Mouse (Mus musculus) liver, postnatal 0 days (tissue): Measurements from ENCODE around the gene Entpd4b. TPM values are rescaled to one million over a fixed set of nuclear protein-coding genes. Genes with fewer than 3 reads are reported as not detected.
"Not testable (repeated sequence)": the region's sequence is repeated elsewhere in the genome, so short reads cannot be mapped to it uniquely, and the experiment has no call there.

Experiments used
- ATAC-seq: fragments of 200-750 bp; cut with Nextera tagmentation; 2 replicates; pipeline ENCODE4 v1.8.0; 2017; ENCODE audit warnings: mild to moderate bottlenecking, moderate library complexity
- DNase-seq: peaks from one replicate; pipeline ENCODE4 v3.0.0-alpha.2; 2016
- H3K27ac ChIP-seq: fragments of 300-500 bp; sonication (generic); 2 replicates; pipeline ENCODE4 v1.5.1; 2014; ENCODE audit warnings: antibody characterized with exemption, moderate library complexity, mild to moderate bottlenecking, low read depth
- H3K27me3 ChIP-seq: fragments of 300-500 bp; sonication (generic); 2 replicates; pipeline ENCODE4 v1.6.1; 2014; ENCODE audit warnings: low read length, control low read depth, mixed read lengths; ENCODE audit not compliant: insufficient read depth
- H3K36me3 ChIP-seq: fragments of 300-500 bp; sonication (generic); replicated peaks from 2 replicates; pipeline ENCODE4 v1.6.1; 2014; ENCODE audit warnings: mild to moderate bottlenecking, control low read depth, low read length, moderate library complexity, mixed read lengths; ENCODE audit not compliant: insufficient read depth
- H3K4me1 ChIP-seq: fragments of 300-500 bp; sonication (generic); 2 replicates; pipeline ENCODE4 v1.6.1; 2014; ENCODE audit warnings: antibody characterized with exemption, mild to moderate bottlenecking, control low read depth; ENCODE audit not compliant: insufficient read depth
- H3K4me2 ChIP-seq: fragments of 300-500 bp; sonication (generic); 2 replicates; pipeline ENCODE4 v1.6.1; 2014; ENCODE audit warnings: low read depth, mild to moderate bottlenecking, low read length, moderate library complexity, mixed read lengths
- H3K4me3 ChIP-seq: fragments of 300-500 bp; sonication (generic); 2 replicates; pipeline ENCODE4 v1.5.1; 2014; ENCODE audit warnings: low read depth, low read length
- H3K9ac ChIP-seq: fragments of 300-500 bp; sonication (generic); replicated peaks from 2 replicates; pipeline ENCODE4 v1.6.1; 2014; ENCODE audit warnings: mild to moderate bottlenecking, moderate library complexity
- H3K9me3 ChIP-seq: fragments of 300-500 bp; sonication (generic); 2 replicates; pipeline ENCODE4 v1.6.1; 2016; ENCODE audit warnings: mild to moderate bottlenecking, control low read depth, low read length, mixed read lengths
- WGBS: fragments of 180-500 bp; shearing (Covaris S2); extraction: QIAGEN DNeasy Blood & Tissue Kit; methylation state at CpG from one replicate; pipeline ENCODE4 v1.1.7; 2014; ENCODE audit not compliant: insufficient replicate concordance; 5-methylcytosine and 5-hydroxymethylcytosine counted together
- polyA plus RNA-seq: library from polyadenylated mRNA; unstranded; fragments of >200 nt; fragmentation: Nextera tagmentation; extraction: Ambion mirVana; gene quantifications from 2 replicates; pipeline ENCODE4 v1.2.1, GENCODE M21; 2015

Gene Entpd4b
- 4.2 and 4.7 TPM in 2 replicates for polyA plus RNA-seq

DNA sequence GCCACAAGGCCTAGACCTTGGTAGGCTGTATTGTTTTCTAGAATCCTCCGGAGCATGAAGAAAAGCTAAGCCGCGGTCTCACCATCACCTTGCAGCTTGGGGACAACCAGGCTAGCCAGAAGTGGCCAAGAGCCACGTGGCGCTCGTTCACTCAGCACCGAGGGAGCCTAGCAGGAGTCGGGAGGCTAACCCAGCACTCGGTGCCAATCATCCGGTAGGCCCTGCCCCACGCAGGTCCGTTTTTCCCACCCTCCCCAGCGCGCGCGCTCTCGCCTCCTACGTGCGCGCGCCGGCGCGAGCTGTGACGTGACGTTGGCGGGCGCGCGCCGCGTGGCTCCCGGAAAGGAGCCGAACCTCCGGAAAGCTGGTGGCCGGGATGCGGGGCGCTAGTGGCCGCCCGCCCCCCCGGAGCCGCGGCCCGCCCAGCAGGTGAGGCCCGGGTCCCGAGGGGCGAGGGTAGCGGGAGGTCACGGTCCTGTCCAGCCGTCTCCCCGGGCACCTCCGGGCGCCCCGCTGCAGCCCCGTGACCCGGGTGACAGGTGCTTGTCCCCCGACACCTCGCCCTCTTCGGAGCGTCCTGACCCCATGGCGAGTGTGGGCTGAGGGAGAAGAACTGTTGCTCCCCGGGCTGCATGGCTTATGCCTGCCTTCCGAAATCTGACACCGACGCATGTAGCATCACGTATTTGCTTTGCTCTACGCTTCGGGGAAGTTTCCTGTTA, at the start of gene Entpd4b:
Gene Entpd4b (plus strand): TSS at position 315 of the 722 bp plus-strand sequence.
- ATAC-seq = peak; percentile 99
- not testable (repeated sequence) for H3K9me3 ChIP-seq, H3K4me3 ChIP-seq, DNase-seq, H3K4me2 ChIP-seq, H3K27ac ChIP-seq, H3K9ac ChIP-seq, H3K27me3 ChIP-seq, H3K36me3 ChIP-seq, H3K4me1 ChIP-seq
- WGBS = no CpG with 5 or more reads among the region's 68 CpGs

DNA sequence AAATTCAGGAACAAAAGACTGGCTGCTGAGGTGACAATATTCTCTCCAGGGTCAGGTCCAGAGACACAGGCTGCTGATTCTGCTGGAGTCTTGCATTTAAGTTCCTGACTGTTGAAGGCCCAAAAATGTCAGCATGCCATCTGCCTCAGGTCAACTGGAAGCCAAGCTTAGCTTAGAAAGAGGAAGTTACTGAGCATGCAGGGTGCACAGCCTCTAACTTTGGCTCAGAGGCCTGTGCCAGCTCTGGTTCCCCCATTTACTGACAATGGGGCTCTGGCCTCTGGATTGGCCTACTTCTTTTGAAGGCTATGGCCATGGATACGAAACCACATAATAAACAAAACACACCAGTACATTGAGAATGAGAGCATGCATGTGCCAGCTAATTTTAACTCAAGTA, 48.2 kb upstream of the Entpd4b start:
- not testable (repeated sequence) for H3K36me3 ChIP-seq, ATAC-seq, H3K27me3 ChIP-seq, H3K4me2 ChIP-seq, H3K9me3 ChIP-seq, DNase-seq, H3K4me3 ChIP-seq, H3K9ac ChIP-seq, H3K27ac ChIP-seq, H3K4me1 ChIP-seq
- no CpG with 5 or more reads among the region's 1 CpGs for WGBS

DNA sequence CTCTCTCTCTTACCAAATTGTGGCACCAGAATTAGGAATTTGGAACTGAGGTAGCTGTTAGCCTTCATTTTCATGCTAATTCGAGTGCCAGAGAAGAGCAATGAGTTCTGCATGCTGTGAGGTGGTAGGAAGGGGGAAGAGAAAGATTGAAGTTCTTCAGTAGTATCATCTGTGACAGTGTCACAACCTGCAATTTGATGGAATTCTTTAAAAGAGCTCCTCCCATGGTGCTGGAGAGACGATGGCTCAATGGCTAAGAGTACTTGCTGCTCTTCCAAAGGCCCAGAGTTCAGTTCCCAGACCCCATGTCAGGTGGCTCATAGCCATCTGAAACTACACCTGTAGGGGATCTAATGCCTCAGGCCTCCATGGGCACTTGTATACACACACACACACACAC, 42.8 kb upstream of the Entpd4b start, which contains the start of gene Gm27179:
Gene Gm27179 (minus strand): TSS at position 101 of the 400 bp plus-strand sequence.
- H3K9me3 ChIP-seq, H3K4me3 ChIP-seq, H3K4me2 ChIP-seq, H3K4me1 ChIP-seq, DNase-seq, ATAC-seq, H3K9ac ChIP-seq, H3K36me3 ChIP-seq, H3K27me3 ChIP-seq, H3K27ac ChIP-seq: not testable (repeated sequence)
- WGBS = no CpG with 5 or more reads among the region's 2 CpGs

DNA sequence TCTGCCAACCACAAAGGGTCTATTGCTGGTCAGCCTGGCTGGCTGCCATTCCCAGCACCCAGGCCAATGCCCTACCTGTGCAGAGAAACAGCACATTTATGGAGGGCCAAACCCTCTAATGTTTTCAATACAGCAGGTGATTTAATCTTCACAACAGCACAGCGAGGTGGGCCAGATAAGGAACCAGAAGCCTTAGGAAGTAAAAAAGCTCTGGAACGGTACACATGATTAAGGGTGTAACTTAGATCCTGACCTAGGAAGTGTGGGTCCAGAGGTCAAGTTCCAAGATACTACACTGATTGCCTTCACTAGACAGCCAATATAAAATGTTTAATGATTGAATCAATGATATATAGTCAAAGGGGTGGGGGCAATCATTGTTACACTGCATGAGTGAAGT, 34.4 kb upstream of the Entpd4b start:
- H3K4me3 ChIP-seq, H3K36me3 ChIP-seq, H3K4me1 ChIP-seq, H3K9me3 ChIP-seq, H3K27me3 ChIP-seq, H3K9ac ChIP-seq, H3K4me2 ChIP-seq, ATAC-seq, DNase-seq, H3K27ac ChIP-seq: not testable (repeated sequence)
- no CpG with 5 or more reads among the region's 2 CpGs for WGBS

DNA sequence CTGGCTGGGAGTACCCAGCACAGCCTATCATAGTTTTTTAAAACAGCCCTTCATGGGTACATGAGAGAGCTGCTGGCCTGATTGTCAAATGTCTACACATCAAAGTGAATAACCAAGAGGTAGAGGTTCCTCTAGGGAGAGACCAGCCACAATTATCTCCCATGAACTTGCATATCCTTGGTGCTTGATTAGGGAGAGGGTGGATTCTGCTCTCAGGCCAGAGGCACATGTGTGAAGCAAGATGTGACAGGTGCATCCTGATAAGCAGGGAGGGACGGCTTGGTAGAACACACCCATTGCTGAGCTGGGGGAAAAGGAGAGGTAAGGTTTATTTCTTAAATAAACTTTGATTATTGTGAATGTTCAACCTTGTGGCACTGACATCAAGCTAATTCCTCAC, 32.2 kb upstream of the Entpd4b start:
- H3K27ac ChIP-seq, H3K9ac ChIP-seq, H3K4me2 ChIP-seq, DNase-seq, H3K27me3 ChIP-seq, H3K36me3 ChIP-seq, H3K4me3 ChIP-seq, H3K9me3 ChIP-seq, H3K4me1 ChIP-seq: not testable (repeated sequence)
- no CpG with 5 or more reads among the region's 1 CpGs for WGBS
- peak; percentile 99 for ATAC-seq

DNA sequence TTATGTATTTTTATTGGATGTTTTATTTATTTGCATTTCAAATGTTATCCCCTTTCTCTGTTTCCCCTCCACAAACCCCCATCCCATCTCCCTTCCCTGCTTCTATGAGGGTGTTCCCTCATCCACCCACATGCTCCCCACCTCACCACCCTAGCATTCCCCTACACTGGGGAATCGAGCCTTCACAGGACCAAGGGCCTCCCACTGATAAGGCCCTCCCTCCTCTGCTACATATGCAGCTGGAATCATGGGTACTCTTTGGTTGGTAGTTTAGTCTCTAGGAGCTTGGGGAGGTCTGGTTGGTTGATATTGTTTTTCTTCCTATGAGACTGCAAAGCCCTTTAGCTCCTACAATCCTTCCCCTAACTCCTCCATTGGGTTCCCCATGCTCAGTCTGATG, 29.0 kb upstream of the Entpd4b start:
- not testable (repeated sequence) for H3K9ac ChIP-seq, H3K4me3 ChIP-seq, H3K36me3 ChIP-seq, H3K27ac ChIP-seq, DNase-seq, H3K9me3 ChIP-seq, H3K4me2 ChIP-seq, H3K4me1 ChIP-seq, H3K27me3 ChIP-seq
- WGBS = no CpG with 5 or more reads among the region's 1 CpGs
- peak; percentile 52 for ATAC-seq

DNA sequence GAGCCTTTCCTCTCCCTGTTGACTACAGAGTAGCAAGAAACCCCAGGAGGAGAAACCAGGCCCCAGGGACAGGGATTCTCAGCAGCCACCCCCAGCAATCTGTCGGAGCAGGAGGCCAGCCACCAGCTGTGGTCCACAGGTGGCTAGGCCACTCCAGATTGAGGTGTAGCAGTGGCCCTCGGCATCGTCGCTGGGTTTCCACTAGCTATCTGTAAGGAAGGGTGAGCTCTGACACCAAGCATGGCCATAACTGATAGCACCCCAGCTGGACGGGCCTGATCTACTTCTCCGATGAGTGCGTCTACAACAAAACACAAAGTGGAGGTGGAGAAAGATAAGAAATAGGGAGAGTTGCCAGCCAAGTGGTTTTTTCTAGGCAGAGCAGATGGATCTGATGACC, 18.7 kb upstream of the Entpd4b start:
- peak; percentile 86 for ATAC-seq
- not testable (repeated sequence) for H3K9ac ChIP-seq, H3K9me3 ChIP-seq, H3K4me2 ChIP-seq, H3K4me1 ChIP-seq, H3K27ac ChIP-seq, DNase-seq, H3K27me3 ChIP-seq, H3K36me3 ChIP-seq, H3K4me3 ChIP-seq
- no CpG with 5 or more reads among the region's 7 CpGs for WGBS

DNA sequence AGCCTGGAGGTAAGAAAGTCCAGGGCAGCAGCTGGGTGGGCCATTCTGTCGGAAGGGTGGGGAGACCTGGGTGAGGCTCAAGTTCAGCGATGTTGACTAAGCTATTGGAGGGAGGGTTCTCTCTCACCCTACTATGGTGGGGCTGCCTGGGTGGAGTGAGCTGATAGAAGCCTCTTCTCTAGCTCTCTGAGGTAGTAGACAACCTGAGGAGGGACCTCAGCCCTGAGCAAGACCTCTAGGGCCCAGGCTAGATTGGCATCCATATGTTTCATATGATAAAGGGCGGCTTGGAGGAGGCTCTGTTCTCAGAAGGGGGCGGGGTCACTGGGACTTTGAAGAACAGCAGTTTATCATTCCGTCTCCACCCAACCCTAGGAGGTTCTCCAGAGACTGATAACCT, 15.1 kb upstream of the Entpd4b start:
- not testable (repeated sequence) for H3K27ac ChIP-seq, H3K36me3 ChIP-seq, DNase-seq, H3K9ac ChIP-seq, H3K27me3 ChIP-seq, H3K4me3 ChIP-seq, H3K4me1 ChIP-seq, H3K4me2 ChIP-seq, H3K9me3 ChIP-seq
- WGBS = no CpG with 5 or more reads among the region's 5 CpGs
- peak; percentile 90 for ATAC-seq

DNA sequence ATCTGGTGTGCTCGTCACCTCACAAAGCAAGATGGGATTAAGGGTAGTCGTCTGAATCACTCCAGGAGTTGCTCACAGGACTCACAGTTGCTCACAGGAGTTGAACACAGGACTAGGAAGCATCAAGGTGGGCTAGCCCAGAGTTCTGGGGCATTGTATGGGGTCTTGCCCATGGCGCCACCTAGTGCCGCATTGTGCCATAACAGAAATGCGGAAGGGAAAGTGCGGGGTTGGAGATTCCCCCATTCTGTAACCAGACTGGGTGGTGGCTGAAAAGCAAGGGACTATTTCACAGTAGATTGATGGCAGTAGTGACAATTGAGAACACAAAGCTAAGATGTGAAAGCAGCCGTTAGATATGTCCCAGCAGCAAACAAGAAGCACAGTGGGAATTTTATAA, 12.5 kb upstream of the Entpd4b start:
- not testable (repeated sequence) for H3K9ac ChIP-seq, H3K4me3 ChIP-seq, H3K4me1 ChIP-seq, H3K4me2 ChIP-seq, H3K27ac ChIP-seq, H3K9me3 ChIP-seq, H3K36me3 ChIP-seq, ATAC-seq, DNase-seq, H3K27me3 ChIP-seq
- WGBS = no CpG with 5 or more reads among the region's 7 CpGs

DNA sequence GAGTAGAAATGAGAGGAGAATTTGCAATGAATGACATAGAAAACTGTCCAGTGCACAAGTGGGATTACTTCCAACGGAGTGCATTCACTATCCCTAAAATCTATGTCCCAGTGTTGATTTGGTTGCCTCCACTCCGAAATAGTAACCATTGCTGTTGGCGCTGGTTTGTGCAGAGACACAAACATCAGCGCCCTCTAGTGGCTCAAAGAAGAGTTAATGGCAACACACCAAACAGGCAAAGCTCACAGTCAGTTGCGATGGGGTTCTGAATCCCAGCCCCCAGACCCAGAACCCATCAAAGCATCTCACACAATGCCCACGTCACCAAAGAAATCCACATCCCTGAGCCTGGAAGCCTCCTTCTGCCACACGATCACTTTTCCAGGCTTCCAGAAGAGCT, 11.2 kb upstream of the Entpd4b start:
- H3K4me1 ChIP-seq, H3K27me3 ChIP-seq, H3K9me3 ChIP-seq, DNase-seq, H3K4me2 ChIP-seq, ATAC-seq, H3K27ac ChIP-seq, H3K4me3 ChIP-seq, H3K36me3 ChIP-seq, H3K9ac ChIP-seq: not testable (repeated sequence)
- WGBS = no CpG with 5 or more reads among the region's 7 CpGs
